Mouse (Mus musculus) hindbrain, embryonic 15.5 days (tissue): ENCODE measurements around the gene Wnt2b. TPM values are rescaled to one million over a fixed set of nuclear protein-coding genes. Genes with fewer than 3 reads are reported as not detected.

Experiments
- ATAC-seq: fragments of 200-750 bp; cut with Nextera tagmentation; 2 replicates; pipeline ENCODE4 v1.8.0; 2017; ENCODE audit warnings: low read depth, moderate number of reproducible peaks, moderate TSS enrichment; ENCODE audit not compliant: low FRiP score
- H3K27ac ChIP-seq: fragments of 300-500 bp; sonication (generic); replicated peaks from 2 replicates; pipeline ENCODE4 v1.5.1; 2015; ENCODE audit warnings: mild to moderate bottlenecking, inconsistent platforms
- H3K27me3 ChIP-seq: fragments of 300-500 bp; sonication (generic); 2 replicates; pipeline ENCODE4 v1.6.1; 2015; ENCODE audit warnings: control low read depth, inconsistent platforms
- H3K36me3 ChIP-seq: fragments of 300-500 bp; sonication (generic); 2 replicates; pipeline ENCODE4 v1.6.1; 2015; ENCODE audit warnings: control low read depth, inconsistent platforms
- H3K4me1 ChIP-seq: fragments of 300-500 bp; sonication (generic); replicated peaks from 2 replicates; pipeline ENCODE4 v1.6.1; 2015; ENCODE audit warnings: control low read depth, inconsistent platforms
- H3K4me2 ChIP-seq: fragments of 300-500 bp; sonication (generic); 2 replicates; pipeline ENCODE4 v1.6.1; 2015; ENCODE audit warnings: moderate library complexity, mild to moderate bottlenecking, inconsistent platforms
- H3K4me3 ChIP-seq: fragments of 300-500 bp; sonication (generic); 2 replicates; pipeline ENCODE4 v1.5.1; 2015; ENCODE audit warnings: mild to moderate bottlenecking, inconsistent platforms
- H3K9ac ChIP-seq: fragments of 300-500 bp; sonication (generic); 2 replicates; pipeline ENCODE4 v1.6.1; 2015; ENCODE audit warnings: inconsistent platforms
- H3K9me3 ChIP-seq: fragments of 300-500 bp; sonication (generic); 2 replicates; pipeline ENCODE4 v1.6.1; 2016; ENCODE audit warnings: control low read depth, inconsistent platforms
- WGBS: fragments of 180-500 bp; shearing (Covaris S2); methylation state at CpG from one replicate; pipeline ENCODE4 v1.1.7; 2015; 5-methylcytosine and 5-hydroxymethylcytosine counted together
- polyA plus RNA-seq: library from polyadenylated mRNA; unstranded; fragments of >200 nt; fragmentation: Nextera tagmentation; extraction: Ambion mirVana; gene quantifications from 2 replicates; pipeline ENCODE4 v1.2.1, GENCODE M21; 2015

Wnt2b gene
- polyA plus RNA-seq, 1 experiment from 2014 or later: 1.2 TPM

GRCm38 (mm10) chr3:104993800-104994199 lies 32.1 kb upstream of the Wnt2b start:
- Histone ChIP-seq H3K9ac (no peak overlapping the region), H3K9me3 (no peaks in the 10 kb centered on the region), H3K36me3 (no peaks in the 10 kb centered on the region), H3K27ac (peak overlapping the region; percentile 81), H3K4me1 (peaks cover 16% of the 10 kb centered on the region), H3K4me3 (no peak overlapping the region), H3K4me2 (no peak overlapping the region), H3K27me3 (no peaks in the 10 kb centered on the region)
- 51% methylated on average over 4 of the region's 4 CpGs for WGBS
- ATAC-seq: peak; percentile 77

- peak; percentile 83 for ATAC-seq
- Histone ChIP-seq H3K4me2 (peak overlapping the region; percentile 41), H3K9me3 (no peaks in the 10 kb centered on the region), H3K4me3 (0 out of 2 replicates have a peak overlapping the region, but pooled peaks have one; percentile 3), H3K9ac (no peak overlapping the region), H3K27me3 (no peaks in the 10 kb centered on the region), H3K36me3 (no peaks in the 10 kb centered on the region), H3K4me1 (peaks cover 12% of the 10 kb centered on the region), H3K27ac (0 out of 2 replicates have a peak overlapping the region, but pooled peaks have one; percentile 35)
- WGBS: 11% methylated on average over 23 of the region's 23 CpGs
Measured at GRCm38 (mm10) chr3:104992709-104993388, 31.1 kb upstream of the Wnt2b start.

GRCm38 (mm10) chr3:104991703-104992102 lies 30.0 kb upstream of the Wnt2b start:
- Histone ChIP-seq H3K4me1 (peaks cover 12% of the 10 kb centered on the region), H3K27me3 (no peaks in the 10 kb centered on the region), H3K4me2 (no peak overlapping the region), H3K36me3 (no peaks in the 10 kb centered on the region), H3K9me3 (no peaks in the 10 kb centered on the region), H3K27ac (no peak overlapping the region), H3K9ac (no peak overlapping the region), H3K4me3 (no peak overlapping the region)
- no peak for ATAC-seq
- 80% methylated on average over 5 of the region's 5 CpGs for WGBS

- 78% methylated on average over 5 of the region's 5 CpGs for WGBS
- no peaks in the 10 kb centered on the region for H3K36me3 ChIP-seq
- H3K27me3 ChIP-seq: no peaks in the 10 kb centered on the region
- H3K9me3 ChIP-seq: no peaks in the 10 kb centered on the region
- H3K27ac ChIP-seq: no peak overlapping the region
- ATAC-seq: no peak
- peaks cover 4% of the 10 kb centered on the region for H3K4me1 ChIP-seq
- H3K4me2 ChIP-seq: no peak overlapping the region
- no peak overlapping the region for H3K4me3 ChIP-seq
- H3K9ac ChIP-seq: no peak overlapping the region
Measured at GRCm38 (mm10) chr3:104987884-104988283, 26.2 kb upstream of the Wnt2b start.

DNA sequence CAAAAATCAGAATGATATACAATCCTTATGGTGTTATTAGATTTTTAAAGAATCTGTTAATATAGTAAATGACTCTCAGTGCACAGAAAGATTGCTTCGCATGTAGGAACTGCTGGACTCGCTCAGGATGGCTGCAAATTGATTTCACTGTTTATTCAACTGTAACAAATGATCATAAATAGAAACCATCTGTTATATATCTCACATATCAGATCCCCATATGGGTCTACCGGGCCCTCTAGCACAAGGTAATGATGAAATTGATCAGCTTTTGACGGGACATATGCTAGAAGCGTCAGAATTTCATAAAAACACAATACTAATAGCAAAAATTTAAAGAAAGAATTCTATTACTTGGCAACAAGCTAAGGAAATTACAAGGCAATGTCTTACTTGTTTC lies 18.0 kb upstream of the Wnt2b start:
- H3K4me3 ChIP-seq: no peak overlapping the region
- no peak overlapping the region for H3K9ac ChIP-seq
- no peaks in the 10 kb centered on the region for H3K9me3 ChIP-seq
- H3K27me3 ChIP-seq: no peaks in the 10 kb centered on the region
- no peaks in the 10 kb centered on the region for H3K36me3 ChIP-seq
- H3K4me1 ChIP-seq: no peaks in the 10 kb centered on the region
- no peak overlapping the region for H3K4me2 ChIP-seq
- H3K27ac ChIP-seq: no peak overlapping the region
- no peak for ATAC-seq
- WGBS: 51% methylated on average over 5 of the region's 5 CpGs

GRCm38 (mm10) chr3:104967548-104968300 lies 6.0 kb upstream of the Wnt2b start:
- ATAC-seq: peak; percentile 70
- WGBS: under 1% methylated on average over 49 of the region's 49 CpGs
- Histone ChIP-seq H3K36me3 (no peaks in the 10 kb centered on the region), H3K27ac (0 out of 2 replicates have a peak overlapping the region, but pooled peaks have one; percentile 20), H3K4me2 (peak overlapping the region; percentile 67), H3K4me1 (peaks cover 8% of the 10 kb centered on the region), H3K9me3 (no peaks in the 10 kb centered on the region), H3K9ac (peak overlapping the region; percentile 34), H3K4me3 (peak overlapping the region; percentile 43), H3K27me3 (peaks cover 20% of the 10 kb centered on the region)

GRCm38 (mm10) chr3:104965991-104966554 lies 4.4 kb upstream of the Wnt2b start:
- H3K27ac ChIP-seq: no peak overlapping the region
- ATAC-seq: no peak
- no peak overlapping the region for H3K9ac ChIP-seq
- peaks cover 37% of the 10 kb centered on the region for H3K27me3 ChIP-seq
- H3K9me3 ChIP-seq: no peaks in the 10 kb centered on the region
- H3K4me2 ChIP-seq: no peak overlapping the region
- H3K4me1 ChIP-seq: peaks cover 23% of the 10 kb centered on the region
- 90% methylated on average over 7 of the region's 7 CpGs for WGBS
- no peaks in the 10 kb centered on the region for H3K36me3 ChIP-seq
- no peak overlapping the region for H3K4me3 ChIP-seq

- Histone ChIP-seq H3K4me2 (no peak overlapping the region), H3K9me3 (no peaks in the 10 kb centered on the region), H3K27me3 (peaks cover 44% of the 10 kb centered on the region), H3K4me3 (no peak overlapping the region), H3K9ac (no peak overlapping the region), H3K36me3 (no peaks in the 10 kb centered on the region), H3K4me1 (peaks cover 24% of the 10 kb centered on the region), H3K27ac (no peak overlapping the region)
- no peak for ATAC-seq
- 73% methylated on average over 8 of the region's 8 CpGs for WGBS
Measured at GRCm38 (mm10) chr3:104965070-104965855, 3.5 kb upstream of the Wnt2b start.

- Histone ChIP-seq H3K36me3 (no peaks in the 10 kb centered on the region), H3K9ac (no peak overlapping the region), H3K27me3 (peaks cover 50% of the 10 kb centered on the region), H3K4me3 (no peak overlapping the region), H3K4me1 (peaks cover 28% of the 10 kb centered on the region), H3K9me3 (no peaks in the 10 kb centered on the region), H3K4me2 (no peak overlapping the region), H3K27ac (no peak overlapping the region)
- 38% methylated on average over 13 of the region's 13 CpGs for WGBS
- no peak for ATAC-seq
Measured at GRCm38 (mm10) chr3:104963331-104964276, 1.9 kb upstream of the Wnt2b start.

DNA sequence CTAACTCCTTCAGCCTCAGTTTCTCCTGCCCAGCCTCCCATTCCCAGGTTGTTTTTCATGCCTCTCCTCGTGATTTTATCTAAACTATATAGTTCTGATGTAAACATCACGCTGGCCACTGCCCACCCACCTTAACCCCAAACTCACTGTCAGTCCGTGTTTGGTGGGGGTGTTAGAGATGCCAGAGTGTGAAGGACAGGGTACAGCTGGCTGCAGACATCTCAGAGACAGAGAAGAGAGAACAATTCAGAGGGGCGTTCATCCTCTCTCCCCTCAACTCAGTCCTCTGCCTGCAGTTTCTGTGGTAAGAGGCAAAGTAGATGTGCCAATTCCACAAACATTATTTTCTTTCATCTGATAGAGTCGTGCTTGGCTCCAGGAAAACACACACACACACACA lies 1.1 kb upstream of the Wnt2b start:
- H3K4me2 ChIP-seq: no peak overlapping the region
- no peak overlapping the region for H3K27ac ChIP-seq
- no peak for ATAC-seq
- H3K9me3 ChIP-seq: no peaks in the 10 kb centered on the region
- H3K4me1 ChIP-seq: peaks cover 26% of the 10 kb centered on the region
- H3K36me3 ChIP-seq: no peaks in the 10 kb centered on the region
- no peak overlapping the region for H3K4me3 ChIP-seq
- no peak overlapping the region for H3K9ac ChIP-seq
- H3K27me3 ChIP-seq: peaks cover 57% of the 10 kb centered on the region
- WGBS: 12% methylated on average over 5 of the region's 5 CpGs

DNA sequence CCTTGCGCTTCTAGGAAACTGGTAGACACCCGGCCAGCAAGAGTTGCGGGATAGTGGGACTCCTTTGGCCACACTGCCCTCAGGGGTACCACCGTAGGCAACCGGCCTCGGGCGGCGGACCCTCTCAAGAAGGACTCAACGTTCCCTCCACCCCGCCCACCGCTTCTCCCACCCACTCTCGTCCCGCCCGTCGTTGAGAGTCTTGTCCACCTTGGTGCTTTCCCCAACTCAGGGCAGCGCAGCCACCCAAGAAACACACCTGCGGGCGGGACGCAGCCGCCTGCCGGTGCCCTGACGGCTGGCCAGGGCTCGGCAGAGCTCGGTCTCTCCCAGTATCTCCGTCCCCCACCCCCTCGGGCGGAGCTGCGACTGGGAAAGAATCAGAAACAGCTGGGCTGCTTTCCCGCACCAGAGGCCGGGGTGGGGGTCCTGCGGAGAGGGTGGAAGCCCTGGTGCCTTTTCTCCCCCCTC lies 455 bp upstream of the Wnt2b start:
- H3K27me3 ChIP-seq: peaks cover 57% of the 10 kb centered on the region
- no peak overlapping the region for H3K27ac ChIP-seq
- no peak overlapping the region for H3K9ac ChIP-seq
- no peak for ATAC-seq
- peak overlapping the region; percentile 46 for H3K4me3 ChIP-seq
- H3K9me3 ChIP-seq: no peaks in the 10 kb centered on the region
- peaks cover 20% of the 10 kb centered on the region for H3K4me1 ChIP-seq
- H3K4me2 ChIP-seq: peak overlapping the region; percentile 66
- WGBS: 2% methylated on average over 29 of the region's 31 CpGs
- H3K36me3 ChIP-seq: no peaks in the 10 kb centered on the region
